Mouse (Mus musculus) T-cell, adult 2 months (primary cell): ENCODE measurements around the gene Rps15.

Source experiments
- DNase-seq: peaks from one replicate; pipeline ENCODE4 v3.0.0; 2022; ENCODE audit warnings: low spot score

The Rps15 gene

DNA sequence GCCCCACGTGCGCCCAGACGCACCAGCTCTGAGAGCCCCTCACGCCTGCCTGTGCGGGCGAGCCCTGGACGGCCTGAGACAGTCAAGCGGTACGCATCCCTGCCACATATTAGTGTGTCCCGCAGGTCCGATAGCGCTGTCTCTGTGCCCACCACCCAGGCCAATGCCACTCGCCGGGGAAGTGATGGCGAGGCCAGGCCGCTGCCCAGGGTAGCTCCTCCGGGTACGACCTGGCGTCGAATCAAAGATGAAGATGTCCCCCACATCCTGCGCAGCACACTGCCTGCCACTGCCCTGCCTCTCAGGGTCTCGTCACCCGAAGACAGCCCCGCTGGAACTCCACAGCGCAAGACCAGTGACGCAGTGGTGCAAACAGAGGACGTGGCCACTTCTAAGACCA lies 23.1 kb downstream of the Rps15 start:
- DNase-seq, result no peak

DNA sequence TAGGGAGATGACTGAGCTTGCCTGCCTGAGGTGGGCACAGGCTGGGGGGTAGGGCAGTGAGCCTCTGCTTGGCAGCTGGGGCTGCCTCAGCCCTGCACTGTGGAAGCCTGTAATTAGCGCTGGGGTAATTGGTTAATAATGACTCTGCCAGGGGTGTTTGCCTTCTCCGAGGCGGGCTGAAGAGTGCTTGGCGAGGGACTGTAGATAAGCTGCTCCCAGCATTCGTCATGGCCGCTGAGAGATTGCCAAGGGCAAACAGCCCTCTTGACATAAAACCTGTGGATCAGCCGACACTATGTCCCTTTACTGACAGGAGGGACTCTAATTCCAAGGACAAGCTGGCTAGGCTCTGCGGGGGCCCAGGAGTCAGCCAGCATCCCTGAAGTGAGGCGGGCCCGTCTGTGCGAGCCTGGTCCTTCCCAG lies 24.1 kb downstream of the Rps15 start:
- DNase-seq, result no peak

DNA sequence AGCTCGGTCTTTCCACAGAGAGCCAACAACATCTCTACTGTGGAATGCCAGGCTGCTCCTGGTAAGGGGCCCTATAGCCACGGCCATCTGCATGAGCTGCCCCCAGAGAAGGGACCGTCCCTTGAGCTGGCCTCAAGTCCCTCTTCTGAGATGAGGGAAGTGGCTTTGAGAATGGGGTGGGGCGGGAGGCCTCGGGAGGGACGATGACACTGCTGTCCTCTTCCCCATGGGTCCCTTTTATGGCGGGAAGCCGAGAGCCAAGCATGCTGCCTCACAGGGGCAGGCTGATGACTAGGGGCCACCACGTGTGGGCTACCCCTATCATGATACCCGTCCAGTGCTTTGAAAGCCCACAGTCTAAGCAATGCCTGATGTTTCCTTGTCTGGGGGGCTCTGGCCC lies 24.8 kb downstream of the Rps15 start:
- no peak for DNase-seq

DNA sequence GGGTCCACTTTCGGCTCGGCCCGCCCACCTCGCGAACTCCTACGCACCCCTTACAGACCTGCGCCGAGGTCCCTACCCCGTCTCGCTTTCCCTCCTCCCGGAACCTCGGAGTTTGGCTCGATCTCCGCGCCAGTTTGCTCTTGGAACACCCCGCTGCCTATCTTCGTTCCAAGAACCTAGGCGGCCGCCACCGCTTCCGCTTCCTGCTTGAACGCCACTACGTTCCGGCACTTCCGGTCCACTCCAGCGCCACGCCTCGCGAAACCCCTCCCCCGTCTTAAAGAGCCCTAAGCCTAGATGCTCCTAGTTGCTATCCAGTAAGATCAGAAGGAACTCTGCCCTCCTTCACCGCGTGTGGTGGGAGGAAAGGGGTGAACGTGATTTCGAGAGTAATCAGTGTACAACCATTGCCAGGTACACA lies 28.1 kb downstream of the Rps15 start, which contains the start of gene 2310011J03Rik:
Gene 2310011J03Rik, minus strand, starts transcription at position 198 of the 421 bp plus-strand sequence.
- DNase-seq, result peak; percentile 90

DNA sequence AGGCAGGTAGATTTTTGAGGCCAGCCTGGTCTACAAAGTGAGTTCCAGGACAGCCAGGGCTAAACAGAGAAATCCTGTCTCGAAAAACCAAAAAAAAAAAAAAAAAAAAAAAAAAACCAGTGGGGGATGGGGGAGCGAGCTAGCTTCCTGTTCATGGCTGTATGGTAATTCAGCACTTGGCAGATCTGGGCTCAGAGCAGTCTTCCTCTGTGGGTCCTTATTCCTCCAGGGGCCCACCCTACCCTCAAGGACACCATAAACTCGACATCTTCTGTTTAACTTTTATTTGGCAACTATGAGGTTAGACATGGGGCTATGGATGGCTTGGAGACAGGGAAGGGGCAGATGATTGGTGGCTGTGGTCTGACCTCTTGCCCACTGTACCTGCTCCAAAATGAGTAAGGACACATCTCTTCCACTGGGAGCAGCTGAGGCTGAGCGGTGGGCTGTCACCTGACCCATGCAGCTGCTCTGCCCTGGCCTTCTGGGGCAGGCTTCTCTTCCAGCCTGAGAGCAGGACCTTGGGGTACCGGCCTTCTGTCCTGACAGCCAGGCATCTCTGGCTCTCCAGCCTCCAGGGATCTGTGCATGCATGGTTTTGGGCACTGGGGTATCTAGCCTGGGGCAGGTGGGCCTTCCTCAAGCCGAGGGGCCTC lies 28.9 kb downstream of the Rps15 start:
- DNase-seq, result no peak

DNA sequence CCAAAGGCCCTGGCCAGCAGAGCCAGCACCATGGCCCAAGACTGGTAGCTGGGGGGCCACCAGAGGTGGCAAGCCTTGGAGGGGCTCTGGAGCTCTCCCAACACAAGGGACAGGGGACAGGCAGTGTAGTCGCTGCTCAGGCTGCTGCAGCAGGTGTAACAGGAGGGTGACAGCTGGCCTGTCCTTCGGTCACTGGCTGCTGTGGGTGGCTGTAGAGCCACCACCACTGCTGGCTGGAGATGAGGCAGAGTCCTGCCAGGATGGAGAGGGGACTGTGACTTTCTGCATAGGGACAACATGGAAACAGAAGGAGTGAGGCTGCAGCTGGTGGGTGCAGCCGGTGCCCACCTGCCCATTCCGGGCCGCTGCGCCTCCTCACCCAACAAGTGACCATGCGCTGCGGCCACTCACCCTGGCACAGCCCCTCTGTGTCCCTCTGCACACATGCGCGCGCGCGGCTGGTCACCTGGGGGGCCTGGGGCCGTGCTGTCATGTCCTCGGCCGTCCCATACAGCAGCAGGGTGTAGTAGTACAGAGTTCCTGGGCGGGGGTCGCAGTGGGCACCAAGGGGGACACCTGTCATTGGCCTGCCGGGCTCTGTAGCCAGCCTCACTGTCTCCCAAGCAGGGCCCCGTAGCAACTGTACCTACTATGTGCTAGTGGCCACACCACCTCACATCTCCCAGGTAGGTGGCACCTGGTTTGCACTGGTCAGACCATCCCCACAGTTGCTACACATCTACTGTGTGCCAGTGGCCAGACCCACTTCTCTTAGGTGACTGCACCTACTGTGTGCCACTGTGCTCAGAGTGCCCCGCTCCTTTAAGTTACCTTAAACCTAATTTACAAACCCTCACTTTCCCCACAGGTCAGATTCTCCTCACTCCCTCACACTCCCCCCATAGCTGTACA lies 29.7 kb downstream of the Rps15 start:
- DNase-seq, result no peak

DNA sequence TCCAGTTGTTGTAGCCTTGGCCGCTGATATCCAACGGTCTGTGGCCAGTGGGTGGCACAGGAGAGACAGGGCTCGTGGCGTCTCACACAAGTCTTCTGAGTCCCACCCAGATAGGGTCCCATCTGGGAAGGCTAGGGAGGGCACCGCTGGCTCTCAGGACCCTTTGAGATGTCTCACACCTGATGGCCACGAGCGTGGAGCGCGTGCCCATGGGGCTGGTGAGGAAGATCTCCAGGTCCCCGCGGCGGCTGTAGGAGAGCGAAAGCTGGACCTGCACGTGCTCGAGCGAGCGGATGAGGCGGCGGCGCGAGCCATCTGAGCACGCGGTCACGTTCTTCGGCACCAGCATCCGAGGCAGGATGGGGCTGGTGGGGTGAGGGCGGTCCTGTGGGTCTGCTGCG lies 30.6 kb downstream of the Rps15 start:
- peak; percentile 34 for DNase-seq

DNA sequence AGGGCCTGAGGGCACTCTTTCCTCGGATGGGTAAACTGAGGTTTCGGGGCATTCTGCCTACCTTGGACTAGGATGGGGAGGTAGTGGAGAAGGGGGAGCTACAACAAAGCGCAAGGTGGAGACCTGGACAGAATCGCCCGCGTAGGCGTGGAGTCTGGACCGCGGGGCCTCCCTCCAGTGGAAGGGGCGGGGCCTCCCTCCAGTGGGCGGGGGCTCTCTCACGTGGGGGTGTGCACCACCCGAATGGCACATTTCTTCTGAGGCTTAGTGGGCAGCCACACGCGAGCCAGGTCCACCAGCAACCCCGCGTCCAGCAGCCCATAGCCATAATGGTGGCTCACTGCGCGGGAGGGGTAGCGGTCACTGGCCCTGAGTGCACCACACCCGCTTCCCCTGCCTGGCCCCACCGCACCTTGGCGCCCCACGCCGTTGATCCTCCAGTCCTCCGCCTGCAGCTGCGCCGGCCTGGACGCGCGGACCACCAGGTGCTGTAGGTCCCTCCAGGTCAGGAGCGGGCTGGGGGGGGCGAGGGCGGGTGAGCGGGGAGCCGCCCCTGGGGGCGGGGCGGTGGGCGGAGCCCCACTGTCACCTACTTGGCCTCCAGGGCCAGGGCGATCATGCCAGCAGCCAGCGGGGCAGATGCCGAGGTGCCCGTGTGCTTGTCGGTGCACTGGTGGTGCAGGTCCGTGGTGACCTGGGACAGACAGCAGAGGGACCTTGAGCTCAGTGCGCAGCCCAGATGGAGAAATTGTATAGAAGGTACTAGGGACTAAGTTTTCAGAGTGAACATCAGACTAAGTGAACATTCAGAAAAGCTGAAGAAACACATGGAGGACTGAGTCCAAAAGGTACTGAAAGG lies 31.2 kb downstream of the Rps15 start:
- peak; percentile 52 for DNase-seq

DNA sequence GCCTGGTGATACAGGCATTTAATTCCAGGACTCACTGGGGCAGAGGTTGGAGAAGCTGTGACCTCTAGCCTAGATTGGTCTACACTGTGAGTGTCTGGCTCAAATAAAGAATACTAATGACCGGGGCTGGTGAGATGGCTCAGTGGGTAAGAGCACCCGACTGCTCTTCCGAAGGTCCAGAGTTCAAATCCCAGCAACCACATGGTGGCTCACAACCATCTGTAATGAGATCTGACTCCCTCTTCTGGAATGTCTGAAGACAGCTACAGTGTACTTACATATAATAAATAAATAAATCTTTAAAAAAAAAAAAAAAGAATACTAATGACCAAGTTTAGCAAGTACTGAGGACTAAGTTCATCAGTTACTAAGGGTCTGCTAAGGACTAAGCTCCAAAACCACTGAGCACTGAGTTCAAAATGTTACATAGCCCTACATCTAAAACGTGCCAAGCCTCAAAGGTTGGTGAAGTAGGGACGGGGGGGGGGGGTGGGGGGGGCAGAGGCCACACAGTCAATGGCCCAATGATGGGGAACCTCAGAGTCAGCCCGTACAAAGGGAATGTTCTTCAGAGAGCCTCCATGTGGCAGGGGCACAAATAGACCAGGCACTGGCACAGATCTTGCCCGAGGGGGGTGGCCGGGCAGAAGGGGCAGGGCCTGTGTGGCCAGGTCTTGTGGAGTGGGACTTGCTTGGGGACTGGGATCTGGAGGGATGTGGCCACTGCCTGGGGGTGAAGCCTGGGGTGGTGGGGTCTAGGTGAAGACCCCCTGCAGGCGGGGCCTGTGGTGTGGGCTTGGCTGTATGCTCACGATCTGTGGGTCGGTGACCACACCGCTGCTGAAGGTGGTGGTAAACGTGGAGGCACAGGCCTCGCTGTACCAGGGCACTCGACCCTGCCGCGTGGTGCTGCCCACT lies 32.1 kb downstream of the Rps15 start:
- no peak for DNase-seq

DNA sequence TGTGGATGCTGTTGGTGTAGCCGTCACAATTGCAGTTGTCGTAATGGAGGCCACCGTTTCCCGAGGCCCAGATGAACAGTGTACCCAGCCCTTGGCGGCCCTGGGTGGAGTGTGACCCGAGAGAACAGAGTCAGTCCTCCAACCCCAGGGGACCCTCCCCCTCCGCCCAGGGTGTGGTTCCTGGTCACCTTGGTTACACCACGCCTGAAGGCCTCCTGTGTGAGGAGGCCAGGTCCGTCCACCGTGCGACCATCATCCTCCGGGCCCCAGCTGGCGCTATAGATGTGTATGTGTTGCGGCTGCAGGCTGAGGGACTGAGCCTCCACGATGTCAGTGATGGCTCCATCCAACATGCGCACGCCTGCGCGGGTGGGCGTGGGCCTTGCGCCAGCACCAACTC lies 32.8 kb downstream of the Rps15 start:
- no peak for DNase-seq

DNA sequence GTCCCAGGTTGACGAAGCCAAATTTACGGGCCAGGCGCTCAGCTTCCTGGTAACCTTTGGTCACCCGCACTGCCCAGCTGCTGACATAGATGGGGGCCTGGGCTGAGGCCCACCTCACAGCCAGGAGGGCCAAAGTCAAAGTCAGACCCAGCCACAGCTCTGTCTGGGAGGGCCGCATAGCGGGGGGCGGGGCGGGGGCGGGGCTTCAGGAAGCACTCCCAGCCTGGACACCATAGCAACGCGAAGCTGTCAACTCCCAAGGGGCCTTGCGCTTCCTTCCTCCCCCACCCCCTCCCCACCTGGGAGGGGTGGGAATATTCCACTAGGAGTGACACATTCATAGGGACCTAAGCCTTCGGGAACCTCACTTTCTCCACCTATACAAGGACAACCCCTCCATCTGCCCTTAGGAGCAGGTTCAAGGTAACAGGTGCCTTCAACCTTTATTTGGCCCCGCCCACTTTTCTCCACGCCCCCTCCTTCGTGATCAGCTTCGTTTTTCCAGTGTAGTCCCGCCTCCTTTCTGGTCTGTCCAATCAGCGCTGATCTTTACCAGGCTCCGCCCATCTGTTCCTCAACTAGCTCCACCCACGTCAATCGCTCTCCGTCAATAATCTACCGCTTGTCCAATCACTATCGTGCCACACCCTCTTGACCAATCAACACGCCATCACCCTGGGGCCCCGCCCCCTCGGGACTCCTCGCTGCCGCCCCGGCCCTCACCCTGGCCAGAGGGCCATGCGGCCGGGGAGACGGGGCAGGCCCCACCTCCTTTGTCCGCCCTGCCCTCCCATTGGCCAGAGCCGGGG lies 37.2 kb downstream of the Rps15 start, which contains the start of the genes Pcsk4 and Reep6:
Gene Pcsk4, minus strand, starts transcription at position 226 of the 809 bp plus-strand sequence.
Gene Reep6, plus strand, starts transcription at position 681 of the 809 bp plus-strand sequence.
- peak; percentile 83 for DNase-seq

DNA sequence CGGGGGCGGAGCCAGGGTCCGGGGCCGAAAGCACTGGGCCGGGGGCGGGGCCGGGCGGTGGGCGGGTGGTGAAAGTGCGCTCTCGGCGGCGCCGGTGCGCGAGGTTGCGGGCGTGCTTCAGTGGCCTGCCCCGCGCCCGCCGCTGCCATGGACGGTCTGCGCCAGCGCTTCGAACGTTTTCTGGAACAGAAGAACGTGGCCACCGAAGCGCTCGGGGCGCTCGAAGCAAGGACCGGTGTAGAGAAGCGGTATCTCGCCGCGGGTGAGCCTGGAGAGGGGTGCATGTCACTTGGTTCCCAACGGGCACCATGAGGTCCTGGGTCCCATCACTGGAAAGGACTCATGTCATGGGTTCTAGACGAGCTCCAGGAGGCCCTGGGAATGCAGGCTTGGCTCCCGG lies 37.8 kb downstream of the Rps15 start:
- no peak for DNase-seq

DNA sequence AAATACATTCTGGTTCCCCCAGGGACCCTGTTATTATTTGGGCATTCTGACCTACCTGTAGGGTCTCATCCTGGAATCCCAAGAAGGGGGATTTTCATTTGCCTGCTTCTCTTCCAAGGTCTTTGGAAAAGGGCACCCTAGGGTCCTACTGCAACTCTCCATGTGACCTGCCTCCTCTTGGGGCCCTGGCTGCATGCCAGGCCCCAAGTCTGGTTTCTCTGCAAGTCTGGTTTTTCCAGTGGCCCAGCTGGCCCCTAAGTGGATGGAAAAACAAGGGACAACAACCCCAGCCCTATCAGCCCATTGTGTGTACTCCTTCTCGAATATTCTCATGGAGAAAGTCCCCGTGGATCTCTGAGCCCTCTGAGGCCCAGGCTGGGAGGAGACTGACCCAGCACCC lies 38.6 kb downstream of the Rps15 start:
- no peak for DNase-seq

DNA sequence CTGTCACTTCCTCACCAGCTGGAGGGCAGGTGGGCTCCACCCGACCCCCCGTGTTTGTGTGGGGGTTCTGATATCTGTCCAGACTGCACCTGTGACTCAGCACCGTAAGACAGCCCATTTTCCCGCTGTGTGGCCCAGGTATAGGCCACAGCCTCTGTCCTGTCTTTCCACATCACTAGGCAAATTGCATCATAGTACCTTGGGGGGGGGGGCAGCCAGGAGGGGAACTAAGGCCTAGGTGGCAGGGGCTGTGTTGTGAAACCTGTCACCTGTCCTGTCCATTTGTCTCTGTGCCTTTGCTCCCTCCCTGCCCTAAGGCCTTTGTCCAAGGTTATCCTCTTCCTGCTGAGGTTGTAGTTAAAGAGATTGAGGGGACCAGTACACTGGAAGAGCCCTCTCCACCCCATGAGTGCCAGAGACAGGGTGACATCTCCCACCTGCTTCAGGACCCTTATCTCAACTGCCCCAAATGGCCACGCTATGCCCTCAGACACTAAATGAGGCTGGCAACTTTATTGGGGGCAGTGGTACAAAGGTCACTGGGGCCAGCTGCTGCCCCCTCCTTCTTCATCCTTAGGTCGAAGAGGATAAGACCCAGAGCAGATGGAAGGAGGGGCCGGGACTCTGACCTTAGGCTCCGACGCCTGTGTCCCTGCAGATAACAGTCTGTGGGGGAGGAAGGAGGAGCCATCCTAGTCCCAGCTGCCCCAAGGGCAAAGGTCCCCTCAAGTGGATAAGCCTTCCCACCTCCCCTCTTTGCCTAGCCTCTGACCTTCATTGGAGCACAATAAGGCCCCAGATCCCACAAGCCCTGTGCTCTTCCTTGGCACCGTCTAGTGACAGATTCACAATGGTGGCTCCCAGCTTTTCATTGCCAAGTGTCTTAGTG lies 39.6 kb downstream of the Rps15 start:
- DNase-seq, result no peak

DNA sequence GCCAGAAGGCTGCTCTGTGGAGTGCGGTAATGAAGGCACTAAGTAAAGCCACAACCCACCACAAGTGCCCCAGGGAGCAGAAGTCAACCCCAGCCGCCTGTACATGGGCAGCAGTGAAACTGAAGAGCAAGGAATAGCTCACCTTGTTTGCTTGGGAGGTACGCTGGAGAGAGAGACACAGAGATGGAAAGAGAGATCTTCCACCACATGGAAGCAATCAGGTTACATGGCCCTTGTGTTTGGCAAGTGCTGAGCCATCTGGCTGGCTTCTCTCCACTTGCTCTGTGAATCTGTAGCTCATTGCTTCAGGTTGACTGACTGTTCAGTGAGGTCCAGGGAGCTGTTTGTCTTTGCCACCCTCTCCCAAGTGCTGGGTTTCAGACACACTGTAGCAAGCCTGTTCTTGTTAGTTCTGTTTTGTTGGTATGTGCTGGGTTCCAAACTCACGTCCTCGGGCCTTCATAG lies 40.3 kb downstream of the Rps15 start:
- DNase-seq, result no peak

DNA sequence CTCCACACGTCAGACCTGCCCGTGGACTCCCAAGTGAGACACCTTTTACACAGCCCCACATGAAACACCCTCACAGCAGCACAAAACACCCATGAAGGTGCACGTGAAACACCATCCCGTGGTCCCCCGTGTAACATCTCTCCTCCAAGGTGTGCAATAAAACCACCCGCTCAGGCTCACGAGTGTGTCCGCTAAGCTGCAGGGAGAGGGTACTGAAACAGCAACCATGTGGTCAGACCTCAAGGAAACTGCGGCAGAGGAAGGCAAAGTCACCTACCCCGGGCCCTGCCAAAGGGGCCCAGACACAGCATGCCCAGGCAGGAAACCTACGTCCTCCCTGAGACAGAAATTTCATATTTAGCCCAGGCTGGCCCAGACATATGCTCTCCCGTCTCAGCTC lies 44.0 kb downstream of the Rps15 start:
- DNase-seq, result no peak

DNA sequence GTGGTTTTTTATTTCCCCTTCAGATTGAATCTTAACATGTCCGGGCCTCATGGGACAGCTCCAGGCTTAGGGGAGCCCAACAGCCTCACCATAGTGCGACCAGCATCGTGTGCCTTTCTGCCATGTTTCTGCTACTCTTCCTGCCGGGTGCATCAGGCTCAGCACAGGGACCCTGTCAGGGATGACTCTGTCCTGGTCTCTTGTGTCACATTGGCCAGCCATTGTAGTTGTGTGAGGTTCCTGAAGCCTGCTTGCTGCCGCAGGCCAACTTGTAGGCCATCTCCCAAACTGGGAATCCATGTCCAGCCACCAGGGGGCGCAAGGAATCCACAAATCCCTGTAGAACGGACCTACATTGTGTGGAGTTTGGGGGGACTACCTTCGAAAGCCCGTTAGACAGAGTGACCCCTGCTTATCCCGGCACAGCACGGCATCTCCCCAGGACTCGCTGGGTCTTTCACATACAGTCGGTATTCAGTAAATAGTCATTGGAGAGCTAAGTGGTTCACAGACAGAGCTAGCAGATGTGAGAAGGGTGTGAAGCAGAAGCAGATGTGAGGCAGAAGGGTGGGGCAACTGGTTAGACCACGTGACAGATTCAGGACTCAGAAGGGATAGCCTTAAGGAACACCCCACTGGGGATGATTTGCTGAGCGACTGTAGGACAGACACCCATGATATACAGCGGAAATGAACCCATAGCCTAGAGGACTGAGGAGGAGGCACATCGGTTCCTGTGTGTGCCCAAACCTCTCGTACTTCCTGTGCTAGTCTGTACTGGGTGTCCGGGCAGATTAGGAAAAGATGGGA lies 47.9 kb downstream of the Rps15 start:
- peak; percentile 69 for DNase-seq

DNA sequence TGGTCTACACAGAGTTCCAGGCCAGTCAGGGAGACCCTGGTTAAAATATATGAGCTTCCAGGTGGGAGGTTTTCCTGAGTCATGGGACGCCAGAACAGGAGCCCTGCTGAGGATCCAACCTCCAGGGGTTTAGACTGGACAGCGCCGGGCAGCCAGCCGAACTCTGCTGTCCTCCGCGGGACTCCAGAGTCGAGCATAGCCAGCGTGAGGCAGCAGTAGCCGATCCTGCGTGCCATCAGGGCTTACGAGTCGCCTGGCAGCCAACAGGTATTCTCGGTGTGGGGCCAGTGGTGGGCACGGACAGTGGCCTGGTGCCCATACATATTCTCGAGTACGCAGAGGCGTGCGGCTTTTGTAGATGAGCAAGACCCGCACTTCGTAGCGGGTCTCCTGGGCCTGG lies 48.8 kb downstream of the Rps15 start:
- DNase-seq, result no peak
